Mouse (Mus musculus): ENCODE measurements around the gene Plxdc1. TPM values are rescaled to one million over a fixed set of nuclear protein-coding genes. Genes with fewer than 3 reads are reported as not detected.

The Plxdc1 gene
- polyA plus RNA-seq, 1 experiment, result 11.9 TPM

- 74% methylated on average over 2 of the region's 2 CpGs for WGBS
- TF ChIP-seq CTCF (IDR thresholded peaks at IDR 0.05; ENCODE audit: control insufficient read depth, insufficient read depth, low read length), result no peak
- no peak for TF ChIP-seq POLR2A (IDR thresholded peaks at IDR 0.05; ENCODE audit: borderline replicate concordance, control insufficient read depth, low read depth, low read length)
- H3K27ac ChIP-seq (ENCODE audit: control insufficient read depth, insufficient read depth, low read depth, low read length, poor library complexity), result no peak overlapping the region
- no peak overlapping the region for H3K4me3 ChIP-seq (replicated peaks; ENCODE audit: control insufficient read depth, low read depth, low read length)
- H3K4me1 ChIP-seq (ENCODE audit: control insufficient read depth, insufficient read depth, low read length), result no peaks in the 10 kb centered on the region
Measured at GRCm38 (mm10) chr11:97885296-97885915, 100.8 kb downstream of the Plxdc1 start.

- TF ChIP-seq CTCF (IDR thresholded peaks at IDR 0.05; ENCODE audit: control insufficient read depth, insufficient read depth, low read length) (no peak), POLR2A (IDR thresholded peaks at IDR 0.05; ENCODE audit: borderline replicate concordance, control insufficient read depth, low read depth, low read length) (no peak)
- 28% methylated on average over 7 of the region's 7 CpGs for WGBS
- Histone ChIP-seq H3K4me3 (replicated peaks; ENCODE audit: control insufficient read depth, low read depth, low read length) (peak overlapping the region; percentile 92), H3K27ac (ENCODE audit: control insufficient read depth, insufficient read depth, low read depth, low read length, poor library complexity) (no peak overlapping the region; the same call in 1 of the 2 replicates), H3K4me1 (ENCODE audit: control insufficient read depth, insufficient read depth, low read length) (no peaks in the 10 kb centered on the region)
Measured at GRCm38 (mm10) chr11:97884601-97885185, 101.6 kb downstream of the Plxdc1 start.

- Histone ChIP-seq H3K4me1 (ENCODE audit: control insufficient read depth, insufficient read depth, low read length) (no peaks in the 10 kb centered on the region), H3K4me3 (replicated peaks; ENCODE audit: control insufficient read depth, low read depth, low read length) (peak within 1 kb of the TSS; percentile 92), H3K27ac (ENCODE audit: control insufficient read depth, insufficient read depth, low read depth, low read length, poor library complexity) (peak within 1 kb of the TSS; percentile 80)
- WGBS, result under 1% methylated on average over 37 of the region's 37 CpGs
- peak; percentile 60 for TF ChIP-seq CTCF (IDR thresholded peaks at IDR 0.05; ENCODE audit: control insufficient read depth, insufficient read depth, low read length)
- peak; percentile 53; the same call in 1 of the 2 replicates for TF ChIP-seq POLR2A (IDR thresholded peaks at IDR 0.05; ENCODE audit: borderline replicate concordance, control insufficient read depth, low read depth, low read length)
Measured at GRCm38 (mm10) chr11:97883918-97884600, 102.2 kb downstream of the Plxdc1 start, which contains the start of gene Fbxo47. Fbxo47 (minus strand) TSS chr11:97884154.

- peak overlapping the region; percentile 75 for H3K27ac ChIP-seq (ENCODE audit: control insufficient read depth, insufficient read depth, low read depth, low read length, poor library complexity)
- peak overlapping the region; percentile 81 for H3K4me3 ChIP-seq (replicated peaks; ENCODE audit: control insufficient read depth, low read depth, low read length)
- peak; percentile 45; the same call in 1 of the 2 replicates for TF ChIP-seq POLR2A (IDR thresholded peaks at IDR 0.05; ENCODE audit: borderline replicate concordance, control insufficient read depth, low read depth, low read length)
- no peak for TF ChIP-seq CTCF (IDR thresholded peaks at IDR 0.05; ENCODE audit: control insufficient read depth, insufficient read depth, low read length)
- 5% methylated on average over 26 of the region's 26 CpGs for WGBS
- no peaks in the 10 kb centered on the region for H3K4me1 ChIP-seq (ENCODE audit: control insufficient read depth, insufficient read depth, low read length)
Measured at GRCm38 (mm10) chr11:97883542-97883917, 102.7 kb downstream of the Plxdc1 start.

- no peak for TF ChIP-seq POLR2A (IDR thresholded peaks at IDR 0.05; ENCODE audit: borderline replicate concordance, control insufficient read depth, low read depth, low read length)
- no peak for TF ChIP-seq CTCF (IDR thresholded peaks at IDR 0.05; ENCODE audit: control insufficient read depth, insufficient read depth, low read length)
- no peak overlapping the region for H3K27ac ChIP-seq (ENCODE audit: control insufficient read depth, insufficient read depth, low read depth, low read length, poor library complexity)
- 81% methylated on average over 4 of the region's 4 CpGs for WGBS
- H3K4me3 ChIP-seq (replicated peaks; ENCODE audit: control insufficient read depth, low read depth, low read length), result no peak overlapping the region
- H3K4me1 ChIP-seq (ENCODE audit: control insufficient read depth, insufficient read depth, low read length), result no peaks in the 10 kb centered on the region
Measured at GRCm38 (mm10) chr11:97880362-97880761, 105.9 kb downstream of the Plxdc1 start.

GRCm38 (mm10) chr11:97877341-97877740, 108.9 kb downstream of the Plxdc1 start:
- Histone ChIP-seq H3K4me1 (ENCODE audit: control insufficient read depth, insufficient read depth, low read length) (no peaks in the 10 kb centered on the region), H3K4me3 (replicated peaks; ENCODE audit: control insufficient read depth, low read depth, low read length) (no peak overlapping the region), H3K27ac (ENCODE audit: control insufficient read depth, insufficient read depth, low read depth, low read length, poor library complexity) (no peak overlapping the region)
- TF ChIP-seq CTCF (IDR thresholded peaks at IDR 0.05; ENCODE audit: control insufficient read depth, insufficient read depth, low read length) (no peak), POLR2A (IDR thresholded peaks at IDR 0.05; ENCODE audit: borderline replicate concordance, control insufficient read depth, low read depth, low read length) (no peak)
- 86% methylated on average over 2 of the region's 2 CpGs for WGBS

- Histone ChIP-seq H3K4me3 (replicated peaks; ENCODE audit: control insufficient read depth, low read depth, low read length) (no peak overlapping the region), H3K4me1 (ENCODE audit: control insufficient read depth, insufficient read depth, low read length) (no peaks in the 10 kb centered on the region), H3K27ac (ENCODE audit: control insufficient read depth, insufficient read depth, low read depth, low read length, poor library complexity) (no peak overlapping the region)
- no peak for TF ChIP-seq POLR2A (IDR thresholded peaks at IDR 0.05; ENCODE audit: borderline replicate concordance, control insufficient read depth, low read depth, low read length)
- no peak for TF ChIP-seq CTCF (IDR thresholded peaks at IDR 0.05; ENCODE audit: control insufficient read depth, insufficient read depth, low read length)
- WGBS, result 80% methylated on average over 1 of the region's 1 CpGs
Measured at GRCm38 (mm10) chr11:97874396-97874795, 111.8 kb downstream of the Plxdc1 start.

Other genes starting within 250 kb of the Plxdc1 start
- gene Pip4k2b, start 241.7 kb downstream of the Plxdc1 start, polyA plus RNA-seq (2011; ENCODE audit: insufficient read depth, insufficient read length, low replicate concordance, missing spikeins), result 9.5 and 11.7 TPM in 2 replicates
- 10.4 and 11.7 TPM in 2 replicates for gene Cwc25, start 219.9 kb downstream of the Plxdc1 start, polyA plus RNA-seq (2011; ENCODE audit: insufficient read depth, insufficient read length, low replicate concordance, missing spikeins)
- gene 1700001P01Rik, start 210.5 kb downstream of the Plxdc1 start, polyA plus RNA-seq (2011; ENCODE audit: insufficient read depth, insufficient read length, low replicate concordance, missing spikeins), result not detected in 2 replicates
- 550 and 853 TPM in 2 replicates for gene Rpl23, start 204.0 kb downstream of the Plxdc1 start, polyA plus RNA-seq (2011; ENCODE audit: insufficient read depth, insufficient read length, low replicate concordance, missing spikeins)
- 48.1 and 99.2 TPM in 2 replicates for gene Lasp1, start 187.4 kb downstream of the Plxdc1 start, polyA plus RNA-seq (2011; ENCODE audit: insufficient read depth, insufficient read length, low replicate concordance, missing spikeins)
- not detected in 2 replicates for gene B230217C12Rik, start 145.7 kb downstream of the Plxdc1 start, polyA plus RNA-seq (2011; ENCODE audit: insufficient read depth, insufficient read length, low replicate concordance, missing spikeins)
- not detected in 2 replicates for gene Fbxo47, start 102.3 kb downstream of the Plxdc1 start, polyA plus RNA-seq (2011; ENCODE audit: insufficient read depth, insufficient read length, low replicate concordance, missing spikeins)
- 33.1 and 47.3 TPM in 2 replicates for gene Arl5c, start 9.7 kb upstream of the Plxdc1 start, polyA plus RNA-seq (2011; ENCODE audit: insufficient read depth, insufficient read length, low replicate concordance, missing spikeins)
- 4.6 and 5.3 TPM in 2 replicates for gene Cacnb1, start 36.6 kb upstream of the Plxdc1 start, polyA plus RNA-seq (2011; ENCODE audit: insufficient read depth, insufficient read length, low replicate concordance, missing spikeins)
- gene Rpl19, start 40.3 kb upstream of the Plxdc1 start, polyA plus RNA-seq (2011; ENCODE audit: insufficient read depth, insufficient read length, low replicate concordance, missing spikeins), result 864 and 1,335 TPM in 2 replicates
- 0.52 and 1.0 TPM in 2 replicates for gene Stac2, start 67.0 kb upstream of the Plxdc1 start, polyA plus RNA-seq (2011; ENCODE audit: insufficient read depth, insufficient read length, low replicate concordance, missing spikeins)
- 7.8 and 10.1 TPM in 2 replicates for gene Fbxl20, start 164.0 kb upstream of the Plxdc1 start, polyA plus RNA-seq (2011; ENCODE audit: insufficient read depth, insufficient read length, low replicate concordance, missing spikeins)
- gene Med1, start 206.8 kb upstream of the Plxdc1 start, polyA plus RNA-seq (2011; ENCODE audit: insufficient read depth, insufficient read length, low replicate concordance, missing spikeins), result 12.3 and 20.8 TPM in 2 replicates
- gene Cdk12, start 216.6 kb upstream of the Plxdc1 start, polyA plus RNA-seq (2011; ENCODE audit: insufficient read depth, insufficient read length, low replicate concordance, missing spikeins), result 22.0 and 34.8 TPM in 2 replicates